Mouse (Mus musculus): ENCODE results near the gene Dqx1.

DNA sequence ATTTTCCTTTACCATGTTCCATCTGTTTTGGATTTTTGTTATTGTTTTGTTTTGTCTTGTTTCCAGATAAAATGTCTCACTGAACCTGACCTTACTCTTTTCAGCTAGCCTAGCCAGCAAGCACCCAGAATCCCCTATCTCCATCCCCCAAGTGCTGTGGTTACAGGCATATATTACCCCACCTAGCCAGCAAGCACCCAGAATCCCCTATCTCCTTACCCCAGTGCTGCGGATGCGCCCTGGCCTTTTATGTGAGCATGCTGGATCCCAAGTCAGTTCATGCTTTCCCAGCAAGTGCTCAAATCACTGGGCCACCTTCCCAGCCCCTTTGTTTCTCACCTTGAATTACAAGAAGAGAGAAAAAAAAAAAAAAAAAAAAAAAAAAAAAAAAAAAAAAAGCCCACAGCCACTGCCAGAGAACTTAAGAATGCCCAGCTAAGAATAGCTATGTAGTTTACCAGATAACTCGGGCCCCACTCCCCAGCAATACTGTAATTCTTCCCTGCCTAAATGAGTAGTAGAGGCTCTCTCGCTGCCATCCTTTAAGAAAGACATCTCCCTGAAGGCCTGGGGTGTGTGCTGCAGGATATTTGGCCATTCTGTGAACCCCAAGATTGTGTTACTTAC, 54.0 kb downstream of the Dqx1 start:
- TF ChIP-seq POLR2A (IDR thresholded peaks at IDR 0.05; ENCODE audit: control insufficient read depth, low read depth, low read length) (no peak), CTCF (IDR thresholded peaks at IDR 0.05; ENCODE audit: control insufficient read depth, insufficient read depth, insufficient replicate concordance, low read depth, low read length) (no peak)
